Mouse (Mus musculus) lung, embryonic 16.5 days (tissue): ENCODE results near the gene Smyd1. TPM values are rescaled to one million over a fixed set of nuclear protein-coding genes. Genes with fewer than 3 reads are reported as not detected.

Experiments
- ATAC-seq: fragments of 200-750 bp; cut with Nextera tagmentation; 2 replicates; pipeline ENCODE4 v1.8.0; 2017; ENCODE audit warnings: low read depth, mild to moderate bottlenecking, moderate library complexity
- H3K27ac ChIP-seq: fragments of 300-500 bp; sonication (generic); 2 replicates; pipeline ENCODE4 v1.5.1; 2014; ENCODE audit warnings: mild to moderate bottlenecking, control low read depth, low read length
- H3K27me3 ChIP-seq: fragments of 300-500 bp; sonication (generic); 2 replicates; pipeline ENCODE4 v1.6.1; 2014; ENCODE audit warnings: low read depth, low read length, mixed read lengths; ENCODE audit not compliant: control insufficient read depth, insufficient read depth
- H3K36me3 ChIP-seq: fragments of 300-500 bp; sonication (generic); 2 replicates; pipeline ENCODE4 v1.6.1; 2014; ENCODE audit warnings: low read length; ENCODE audit not compliant: control insufficient read depth, insufficient read depth
- H3K4me1 ChIP-seq: fragments of 300-500 bp; sonication (generic); replicated peaks from 2 replicates; pipeline ENCODE4 v1.6.1; 2014; ENCODE audit warnings: low read length, mixed read lengths; ENCODE audit not compliant: control insufficient read depth, insufficient read depth
- H3K4me2 ChIP-seq: fragments of 300-500 bp; sonication (generic); 2 replicates; pipeline ENCODE4 v1.6.1; 2014; ENCODE audit warnings: low read depth, low read length, control low read depth
- H3K4me3 ChIP-seq: fragments of 300-500 bp; sonication (generic); 2 replicates; pipeline ENCODE4 v1.5.1; 2014; ENCODE audit warnings: mild to moderate bottlenecking, low read length, control low read depth
- H3K9ac ChIP-seq: fragments of 300-500 bp; sonication (generic); 2 replicates; pipeline ENCODE4 v1.6.1; 2014; ENCODE audit warnings: low read length, control low read depth
- H3K9me3 ChIP-seq: fragments of 300-500 bp; sonication (generic); 2 replicates; pipeline ENCODE4 v1.6.1; 2016; ENCODE audit warnings: low read length; ENCODE audit not compliant: control insufficient read depth
- WGBS: fragments of 180-500 bp; shearing (Covaris S2); extraction: QIAGEN DNeasy Blood & Tissue Kit; methylation state at CpG from one replicate; pipeline ENCODE4 v1.1.7; 2014; 5-methylcytosine and 5-hydroxymethylcytosine counted together
- polyA plus RNA-seq: library from polyadenylated mRNA; unstranded; fragments of >200 nt; fragmentation: Nextera tagmentation; extraction: Ambion mirVana; gene quantifications from 2 replicates; pipeline ENCODE4 v1.2.1, GENCODE M21; 2015

Gene Smyd1
- 3.3 and 4.2 TPM in 2 replicates for polyA plus RNA-seq

DNA sequence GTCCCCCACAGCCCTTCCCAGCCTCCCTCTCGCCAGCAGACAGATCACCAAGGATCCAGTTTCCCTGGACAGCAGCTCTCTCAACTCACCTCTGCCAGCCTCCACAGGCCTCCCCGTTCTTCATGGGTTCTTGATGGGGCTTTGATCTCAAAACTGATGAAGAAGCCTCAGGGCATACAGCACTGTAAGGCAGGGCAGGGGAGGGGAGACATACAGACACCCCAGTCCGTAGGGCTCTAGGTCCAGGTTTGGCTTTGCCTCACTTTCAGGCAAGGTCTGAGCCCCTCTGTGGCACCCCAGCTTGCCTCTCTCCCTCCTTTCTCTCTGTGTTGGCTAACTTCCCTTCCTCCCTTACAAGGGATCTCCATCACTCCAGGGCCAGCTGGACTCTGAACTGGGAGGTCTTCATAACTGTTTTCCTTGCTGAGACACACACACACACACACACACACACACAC is at the start of gene Smyd1:
Gene Smyd1 (minus strand): TSS at position 408 of the 458 bp plus-strand sequence.
- no peak within 1 kb of the TSS for H3K27ac ChIP-seq
- no peaks in the 10 kb centered on the region for H3K4me1 ChIP-seq
- H3K36me3 ChIP-seq = no peaks in the 10 kb centered on the region
- H3K4me2 ChIP-seq = no peak within 1 kb of the TSS
- no peak within 1 kb of the TSS for H3K9ac ChIP-seq
- no peak within 1 kb of the TSS for H3K4me3 ChIP-seq
- H3K27me3 ChIP-seq = no peaks in the 10 kb centered on the region
- H3K9me3 ChIP-seq = no peaks in the 10 kb centered on the region
- 77% methylated on average over 3 of the region's 3 CpGs for WGBS
- ATAC-seq = no peak

DNA sequence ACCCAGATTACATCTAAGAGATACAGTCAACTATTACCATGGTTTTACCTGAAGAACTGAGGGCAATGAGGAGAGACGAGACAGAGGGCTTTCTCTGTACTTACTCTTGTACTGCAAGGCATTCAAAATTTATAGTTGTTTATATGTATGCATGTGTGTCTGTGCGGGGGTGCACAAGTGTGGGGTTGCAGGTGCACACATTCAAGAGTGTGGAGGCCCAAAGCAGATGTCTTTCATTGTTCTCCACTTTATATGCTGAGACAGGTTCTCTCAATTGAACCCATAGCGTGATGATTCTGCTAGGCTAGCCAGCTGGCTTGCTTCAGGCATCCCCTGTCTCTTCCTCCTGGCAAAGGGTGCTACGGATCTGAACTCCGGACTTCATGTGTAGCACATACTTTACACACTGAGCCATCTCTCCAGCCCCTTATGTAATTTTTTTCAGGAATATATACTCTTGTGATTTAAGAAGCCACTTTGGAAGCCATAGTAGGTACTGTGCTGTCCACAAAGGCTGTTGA is 49.1 kb upstream of the Smyd1 start:
- Histone ChIP-seq H3K9ac (no peak overlapping the region), H3K9me3 (no peaks in the 10 kb centered on the region), H3K4me3 (no peak overlapping the region), H3K27ac (no peak overlapping the region), H3K4me1 (no peaks in the 10 kb centered on the region), H3K36me3 (no peaks in the 10 kb centered on the region), H3K4me2 (no peak overlapping the region), H3K27me3 (no peaks in the 10 kb centered on the region)
- no peak for ATAC-seq
- 67% methylated on average over 5 of the region's 5 CpGs for WGBS

DNA sequence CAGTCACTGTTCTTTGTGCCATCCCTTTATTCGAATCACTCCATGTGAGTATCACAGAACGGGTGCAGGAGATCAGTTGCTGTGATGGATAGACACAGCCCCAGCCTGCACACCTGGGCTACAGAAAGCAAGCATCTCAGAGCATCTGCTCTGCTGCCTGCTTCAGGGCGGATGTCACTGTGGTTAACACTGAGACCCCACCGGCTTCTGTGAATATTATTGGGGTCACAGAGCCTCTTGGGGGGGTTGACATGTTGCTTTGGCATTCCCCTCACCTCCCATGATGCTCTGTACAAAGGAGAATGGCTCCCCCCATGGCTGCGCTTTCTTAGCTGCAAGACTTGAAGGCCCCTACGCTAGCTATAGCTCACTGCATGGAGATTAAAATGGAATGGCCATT is 47.4 kb upstream of the Smyd1 start:
- WGBS = 89% methylated on average over 6 of the region's 6 CpGs
- no peak overlapping the region for H3K4me2 ChIP-seq
- no peaks in the 10 kb centered on the region for H3K27me3 ChIP-seq
- no peaks in the 10 kb centered on the region for H3K36me3 ChIP-seq
- H3K4me3 ChIP-seq = no peak overlapping the region
- no peaks in the 10 kb centered on the region for H3K9me3 ChIP-seq
- no peak overlapping the region for H3K9ac ChIP-seq
- no peak for ATAC-seq
- H3K4me1 ChIP-seq = no peaks in the 10 kb centered on the region
- no peak overlapping the region for H3K27ac ChIP-seq

DNA sequence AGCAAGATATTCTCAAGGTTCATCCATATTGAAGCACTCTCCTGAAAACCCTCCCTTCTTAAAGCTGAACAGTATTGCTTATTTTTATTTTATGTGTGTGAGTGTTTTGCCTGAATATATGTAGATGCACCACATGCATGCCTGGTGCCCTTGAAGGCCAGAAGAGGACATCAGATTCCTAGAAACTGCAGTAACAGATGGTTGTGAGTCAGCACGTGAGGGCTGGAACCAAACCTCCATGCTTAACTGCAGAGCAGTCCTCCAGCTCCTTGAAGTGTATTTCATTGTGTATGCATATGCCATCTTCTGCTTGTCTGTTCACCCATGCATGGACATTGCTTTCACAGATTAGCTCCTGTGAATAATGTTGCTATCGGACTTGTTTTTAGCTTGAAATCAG is 42.0 kb upstream of the Smyd1 start:
- no peaks in the 10 kb centered on the region for H3K4me1 ChIP-seq
- H3K27ac ChIP-seq = no peak overlapping the region
- no peaks in the 10 kb centered on the region for H3K27me3 ChIP-seq
- H3K4me2 ChIP-seq = no peak overlapping the region
- no peak for ATAC-seq
- no peaks in the 10 kb centered on the region for H3K36me3 ChIP-seq
- 79% methylated on average over 2 of the region's 2 CpGs for WGBS
- no peak overlapping the region for H3K4me3 ChIP-seq
- no peak overlapping the region for H3K9ac ChIP-seq
- H3K9me3 ChIP-seq = no peaks in the 10 kb centered on the region

DNA sequence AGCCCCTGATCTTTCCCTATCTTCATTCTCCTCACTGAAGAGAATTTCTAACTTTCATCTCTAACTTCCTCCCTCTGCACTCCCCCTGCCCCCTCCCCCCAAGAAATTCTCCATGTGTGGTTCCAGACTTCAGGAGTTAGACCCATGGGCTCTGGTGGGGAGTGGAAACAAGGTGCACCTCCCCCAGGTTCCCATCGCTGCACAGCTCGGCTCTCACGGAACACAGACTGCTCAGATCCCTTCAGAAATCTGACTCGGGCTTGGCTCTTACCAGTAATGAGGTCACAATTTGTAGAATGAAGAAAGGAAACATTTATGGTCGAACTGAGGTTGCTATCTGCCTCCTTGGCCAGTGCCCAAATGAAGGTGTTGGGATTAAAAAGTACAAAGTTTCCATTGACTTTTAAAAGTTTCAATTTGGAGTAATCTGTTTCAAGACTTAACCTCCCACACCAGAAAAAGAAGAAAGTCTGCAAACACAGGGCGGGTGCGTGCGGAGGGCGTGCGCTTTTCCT is 39.2 kb upstream of the Smyd1 start:
- H3K27ac ChIP-seq = no peak overlapping the region
- WGBS = 77% methylated on average over 10 of the region's 10 CpGs
- no peak for ATAC-seq
- H3K4me3 ChIP-seq = no peak overlapping the region
- H3K27me3 ChIP-seq = no peaks in the 10 kb centered on the region
- no peaks in the 10 kb centered on the region for H3K36me3 ChIP-seq
- no peaks in the 10 kb centered on the region for H3K4me1 ChIP-seq
- H3K9ac ChIP-seq = no peak overlapping the region
- no peaks in the 10 kb centered on the region for H3K9me3 ChIP-seq
- no peak overlapping the region for H3K4me2 ChIP-seq

DNA sequence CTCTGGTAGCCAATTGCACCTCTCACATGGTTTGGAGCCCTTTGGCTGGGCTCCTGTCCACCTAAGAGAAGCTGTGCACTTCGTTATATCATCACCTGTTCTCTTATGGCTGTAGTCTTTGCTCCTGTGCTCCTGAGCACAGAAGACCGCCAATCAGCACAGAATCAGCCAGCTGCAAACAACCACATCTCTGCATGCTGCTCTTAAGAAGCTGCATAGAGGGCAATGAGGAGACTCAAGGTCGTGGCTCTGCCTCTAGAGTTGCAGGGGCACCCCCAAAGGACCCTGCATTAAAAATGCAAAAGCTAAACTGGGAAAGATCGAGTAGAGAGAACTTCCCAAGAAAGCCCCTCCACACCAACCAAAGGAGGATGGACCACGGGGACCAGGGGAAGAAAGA is 38.7 kb upstream of the Smyd1 start:
- Histone ChIP-seq H3K27me3 (no peaks in the 10 kb centered on the region), H3K4me3 (no peak overlapping the region), H3K27ac (no peak overlapping the region), H3K9me3 (no peaks in the 10 kb centered on the region), H3K4me2 (no peak overlapping the region), H3K36me3 (no peaks in the 10 kb centered on the region), H3K9ac (no peak overlapping the region), H3K4me1 (no peaks in the 10 kb centered on the region)
- no peak for ATAC-seq
- 57% methylated on average over 5 of the region's 5 CpGs for WGBS

DNA sequence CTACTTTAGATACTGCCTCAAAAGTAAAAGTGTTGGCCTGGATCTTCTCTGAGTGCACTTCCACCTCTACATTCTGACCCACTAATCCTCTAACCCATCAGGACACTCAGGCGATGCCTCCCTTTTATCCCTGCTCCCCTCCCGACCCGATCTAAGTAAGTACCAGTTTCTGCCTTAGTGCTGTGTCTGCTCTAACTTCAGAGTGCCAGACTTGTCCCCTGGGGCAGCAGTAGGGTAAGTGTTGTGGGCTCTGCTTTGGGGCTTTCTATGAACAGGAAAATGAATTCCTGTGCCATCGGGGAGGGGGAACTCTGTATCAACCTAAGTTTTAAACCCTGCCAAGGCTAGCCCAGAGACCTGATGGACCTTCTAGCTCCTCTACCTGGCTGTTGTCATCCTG is 38.2 kb upstream of the Smyd1 start:
- H3K27ac ChIP-seq = no peak overlapping the region
- no peaks in the 10 kb centered on the region for H3K27me3 ChIP-seq
- no peak for ATAC-seq
- H3K4me2 ChIP-seq = no peak overlapping the region
- no peaks in the 10 kb centered on the region for H3K4me1 ChIP-seq
- no peaks in the 10 kb centered on the region for H3K36me3 ChIP-seq
- H3K9ac ChIP-seq = no peak overlapping the region
- H3K9me3 ChIP-seq = no peaks in the 10 kb centered on the region
- 77% methylated on average over 4 of the region's 4 CpGs for WGBS
- H3K4me3 ChIP-seq = no peak overlapping the region

DNA sequence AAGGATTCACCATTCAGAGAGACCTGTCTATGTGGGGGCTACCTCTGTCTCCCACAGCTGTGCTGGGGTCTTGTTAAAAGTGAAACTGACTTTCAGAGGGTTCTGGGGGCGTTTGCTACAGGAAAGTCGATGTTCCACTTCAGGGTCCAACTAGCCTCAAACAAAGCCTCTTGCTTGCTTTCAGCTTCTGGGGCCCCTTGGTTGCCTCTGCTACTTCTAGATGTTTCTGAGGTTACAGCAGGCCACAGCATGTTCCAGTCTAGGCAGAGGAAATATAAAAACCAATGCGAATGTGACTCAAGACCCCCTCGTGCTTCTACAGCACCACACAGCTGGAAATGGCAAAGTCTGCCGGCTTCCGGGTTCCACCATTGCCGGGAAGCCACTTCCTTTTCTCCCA is 35.5 kb upstream of the Smyd1 start:
- H3K4me2 ChIP-seq = no peak overlapping the region
- H3K36me3 ChIP-seq = no peaks in the 10 kb centered on the region

DNA sequence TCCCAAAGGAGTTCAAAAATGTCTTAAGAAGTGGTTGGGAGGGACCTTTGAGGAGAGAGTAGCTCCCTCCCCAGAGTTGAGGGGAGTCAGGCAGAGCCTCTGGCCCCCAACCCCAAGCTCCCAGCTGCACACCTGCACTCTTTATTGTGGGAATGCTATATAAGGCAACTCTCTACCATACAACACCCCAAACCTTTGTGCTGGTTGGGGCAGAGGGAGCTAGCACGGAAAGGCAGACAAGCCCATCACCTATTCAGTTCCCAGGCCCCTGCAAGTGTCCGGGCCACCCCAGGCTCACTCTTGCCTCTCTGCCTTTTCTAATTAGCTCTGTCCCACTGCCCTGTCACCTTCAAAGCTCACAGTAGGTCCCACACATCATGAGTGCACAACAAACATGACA is 31.7 kb upstream of the Smyd1 start:
- no peaks in the 10 kb centered on the region for H3K9me3 ChIP-seq
- H3K4me1 ChIP-seq = no peaks in the 10 kb centered on the region
- H3K36me3 ChIP-seq = no peaks in the 10 kb centered on the region
- no peak overlapping the region for H3K27ac ChIP-seq
- no peak overlapping the region for H3K9ac ChIP-seq
- WGBS = 75% methylated on average over 2 of the region's 2 CpGs
- no peaks in the 10 kb centered on the region for H3K27me3 ChIP-seq
- no peak overlapping the region for H3K4me2 ChIP-seq
- ATAC-seq = no peak
- no peak overlapping the region for H3K4me3 ChIP-seq

More for the DNA sequence above, 35.5 kb upstream of the Smyd1 start:
- H3K27me3 ChIP-seq = no peaks in the 10 kb centered on the region
- ATAC-seq = no peak
- no peaks in the 10 kb centered on the region for H3K9me3 ChIP-seq
- no peaks in the 10 kb centered on the region for H3K4me1 ChIP-seq
- no peak overlapping the region for H3K27ac ChIP-seq
- H3K9ac ChIP-seq = no peak overlapping the region
- 87% methylated on average over 7 of the region's 7 CpGs for WGBS
- no peak overlapping the region for H3K4me3 ChIP-seq
